Mouse (Mus musculus) C2C12 (cell line): ENCODE measurements around the gene Slc6a11.

Source experiments
- CTCF ChIP-seq: IDR thresholded peaks from one replicate; pipeline ENCODE4 v1.5.1; 2011; ENCODE audit not compliant: control insufficient read depth, insufficient read depth, insufficient read length
- MAX ChIP-seq: IDR thresholded peaks from one replicate; pipeline ENCODE4 v1.6.1; 2011; ENCODE audit warnings: mild to moderate bottlenecking, control low read depth
- MYOD1 ChIP-seq: IDR thresholded peaks from one replicate; pipeline ENCODE4 v1.6.1; 2011; ENCODE audit warnings: low read depth; ENCODE audit not compliant: control insufficient read depth, insufficient read length

DNA sequence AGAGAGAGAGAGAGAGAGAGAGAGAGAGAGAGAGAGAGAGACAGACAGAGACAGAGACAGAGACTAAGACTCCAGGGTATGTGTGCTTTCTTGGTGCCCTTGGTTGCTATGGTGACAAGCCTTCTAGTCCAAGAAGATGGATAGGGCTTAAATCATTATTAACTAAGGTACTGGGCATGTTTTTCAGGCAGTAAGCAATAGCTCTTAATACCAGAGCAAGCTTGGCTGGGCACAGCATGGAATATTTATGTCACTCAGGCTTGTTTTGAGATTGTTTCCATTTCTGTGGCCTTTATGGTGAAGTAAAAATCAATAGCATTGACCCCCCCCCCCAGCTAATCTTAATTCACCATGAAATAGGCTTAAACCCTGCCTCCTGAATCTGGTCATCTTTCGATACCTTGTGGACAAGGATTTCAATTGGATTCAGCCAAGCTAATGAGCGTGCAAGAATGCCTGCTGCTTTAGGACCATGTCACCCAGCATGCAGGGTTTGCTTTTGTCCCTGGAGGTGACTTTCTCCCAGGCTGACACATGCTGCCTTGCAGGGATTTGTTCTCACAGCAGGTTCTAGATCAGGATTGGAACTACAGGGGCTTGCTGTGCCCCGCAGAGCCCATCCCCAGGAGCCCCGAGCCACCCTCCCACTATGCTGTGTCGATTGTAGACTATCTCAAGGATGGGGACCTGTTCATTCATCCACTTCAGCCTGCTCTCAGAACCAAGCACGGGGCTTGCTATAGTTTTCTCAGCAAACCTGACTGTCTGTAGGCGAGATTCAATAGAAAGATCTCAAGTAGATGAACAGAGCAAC, 51.5 kb downstream of the Slc6a11 start:
- TF ChIP-seq CTCF (no peak), MAX (no peak), MYOD1 (no peak)
